Mouse (Mus musculus): ENCODE measurements around the gene Fam208b.

DNA sequence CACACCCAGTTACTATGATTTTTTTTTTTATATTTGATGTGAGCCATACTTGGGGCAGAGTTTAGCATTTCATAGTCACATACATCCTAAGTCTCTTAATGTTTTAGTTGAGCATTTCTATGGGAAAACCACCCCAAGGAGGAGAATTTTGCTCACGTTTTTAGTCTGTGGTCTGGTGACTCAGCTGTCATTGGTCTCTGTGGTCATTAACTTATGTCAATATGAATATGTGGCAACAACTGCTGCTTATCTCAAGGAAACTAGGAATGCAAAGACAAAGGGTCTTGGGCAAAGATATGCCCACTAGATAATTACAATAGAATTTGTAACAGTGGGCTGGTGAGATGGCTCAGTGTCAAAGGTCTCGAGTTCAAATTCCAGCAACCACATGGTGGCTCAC, 47.0 kb downstream of the Fam208b start:
- TF ChIP-seq CTCF (IDR thresholded peaks at IDR 0.05; ENCODE audit: extremely low read depth, insufficient read length, insufficient replicate concordance, low read depth, low read length) (no peak), POLR2A (IDR thresholded peaks at IDR 0.05; ENCODE audit: low read depth, low read length) (no peak)
